Mouse (Mus musculus) stomach, embryonic 15.5 days (tissue): ENCODE data around the gene Slit3. TPM values are rescaled to one million over a fixed set of nuclear protein-coding genes. Genes with fewer than 3 reads are reported as not detected.

Experiments
- ATAC-seq: fragments of 200-750 bp; cut with Nextera tagmentation; 2 replicates; pipeline ENCODE4 v1.8.0; 2017; ENCODE audit warnings: low read depth, moderate number of reproducible peaks, moderate TSS enrichment; ENCODE audit not compliant: insufficient read depth, low FRiP score
- H3K27ac ChIP-seq: fragments of 300-500 bp; sonication (generic); 2 replicates; pipeline ENCODE4 v1.5.1; 2015; ENCODE audit warnings: mild to moderate bottlenecking, inconsistent platforms
- H3K27me3 ChIP-seq: fragments of 300-500 bp; sonication (generic); replicated peaks from 2 replicates; pipeline ENCODE4 v1.6.1; 2015; ENCODE audit warnings: inconsistent platforms
- H3K36me3 ChIP-seq: fragments of 300-500 bp; sonication (generic); 2 replicates; pipeline ENCODE4 v1.6.1; 2015; ENCODE audit warnings: inconsistent platforms
- H3K4me1 ChIP-seq: fragments of 300-500 bp; sonication (generic); 2 replicates; pipeline ENCODE4 v1.6.1; 2015; ENCODE audit warnings: inconsistent platforms
- H3K4me2 ChIP-seq: fragments of 300-500 bp; sonication (generic); 2 replicates; pipeline ENCODE4 v1.6.1; 2015; ENCODE audit warnings: mild to moderate bottlenecking, inconsistent platforms
- H3K4me3 ChIP-seq: fragments of 300-500 bp; sonication (generic); replicated peaks from 2 replicates; pipeline ENCODE4 v1.5.1; 2015; ENCODE audit warnings: inconsistent platforms
- H3K9ac ChIP-seq: fragments of 300-500 bp; sonication (generic); 2 replicates; pipeline ENCODE4 v1.6.1; 2015; ENCODE audit warnings: inconsistent platforms
- H3K9me3 ChIP-seq: fragments of 300-500 bp; sonication (generic); 2 replicates; pipeline ENCODE4 v1.6.1; 2016; ENCODE audit warnings: inconsistent platforms
- WGBS: fragments of 180-500 bp; shearing (Covaris S2); methylation state at CpG from one replicate; pipeline ENCODE4 v1.1.7; 2015; 5-methylcytosine and 5-hydroxymethylcytosine counted together
- polyA plus RNA-seq: library from polyadenylated mRNA; unstranded; fragments of >200 nt; fragmentation: Nextera tagmentation; extraction: Ambion mirVana; gene quantifications from 2 replicates; pipeline ENCODE4 v1.2.1, GENCODE M21; 2015

The Slit3 gene
- polyA plus RNA-seq, 1 experiment from 2014 or later: 18.9 TPM

GRCm38 (mm10) chr11:35537128-35538088 is 416.4 kb downstream of the Slit3 start:
- no peaks in the 10 kb centered on the region for H3K4me1 ChIP-seq
- whole genome bisulfite sequencing: 40% methylated on average over 18 of the region's 18 CpGs
- no peaks in the 10 kb centered on the region for H3K36me3 ChIP-seq
- no peak overlapping the region for H3K9ac ChIP-seq
- no peak overlapping the region for H3K4me3 ChIP-seq
- no peaks in the 10 kb centered on the region for H3K9me3 ChIP-seq
- H3K27ac ChIP-seq: no peak overlapping the region
- H3K4me2 ChIP-seq: no peak overlapping the region
- no peaks in the 10 kb centered on the region for H3K27me3 ChIP-seq
- no peak for ATAC-seq

GRCm38 (mm10) chr11:35542731-35543130 is 421.7 kb downstream of the Slit3 start:
- Histone ChIP-seq H3K9me3 (no peaks in the 10 kb centered on the region), H3K9ac (no peak overlapping the region), H3K27me3 (0 out of 2 replicates have a peak, but pooled peaks cover 3% of the 10 kb centered on the region), H3K4me1 (no peaks in the 10 kb centered on the region), H3K27ac (no peak overlapping the region), H3K36me3 (no peaks in the 10 kb centered on the region), H3K4me2 (no peak overlapping the region), H3K4me3 (no peak overlapping the region)
- 79% methylated on average over 10 of the region's 10 CpGs for WGBS
- no peak for ATAC-seq

- no peak overlapping the region for H3K27ac ChIP-seq
- H3K4me2 ChIP-seq: peak overlapping the region; percentile 43
- H3K9ac ChIP-seq: no peak overlapping the region
- no peaks in the 10 kb centered on the region for H3K9me3 ChIP-seq
- ATAC-seq: no peak
- WGBS: 29% methylated on average over 31 of the region's 31 CpGs
- peak overlapping the region; percentile 20; the same call in 1 of the 2 replicates for H3K4me3 ChIP-seq
- 0 out of 2 replicates have a peak, but pooled peaks cover 3% of the 10 kb centered on the region for H3K27me3 ChIP-seq
- no peaks in the 10 kb centered on the region for H3K4me1 ChIP-seq
- no peaks in the 10 kb centered on the region for H3K36me3 ChIP-seq
Observed at GRCm38 (mm10) chr11:35544112-35545064, 423.4 kb downstream of the Slit3 start.

- no peak for ATAC-seq
- Histone ChIP-seq H3K27me3 (0 out of 2 replicates have a peak, but pooled peaks cover 3% of the 10 kb centered on the region), H3K4me1 (no peaks in the 10 kb centered on the region), H3K9me3 (no peaks in the 10 kb centered on the region), H3K36me3 (no peaks in the 10 kb centered on the region), H3K4me3 (no peak overlapping the region), H3K4me2 (no peak overlapping the region), H3K27ac (no peak overlapping the region), H3K9ac (no peak overlapping the region)
- WGBS: 41% methylated on average over 7 of the region's 7 CpGs
Observed at GRCm38 (mm10) chr11:35546081-35546822, 425.2 kb downstream of the Slit3 start.

GRCm38 (mm10) chr11:35550036-35550435 is 429.0 kb downstream of the Slit3 start:
- Histone ChIP-seq H3K4me1 (no peaks in the 10 kb centered on the region), H3K4me2 (no peak overlapping the region), H3K27ac (no peak overlapping the region), H3K4me3 (no peak overlapping the region), H3K9me3 (no peaks in the 10 kb centered on the region), H3K36me3 (no peaks in the 10 kb centered on the region), H3K9ac (no peak overlapping the region), H3K27me3 (no peaks in the 10 kb centered on the region)
- ATAC-seq: no peak
- 84% methylated on average over 9 of the region's 9 CpGs for WGBS

- H3K4me1 ChIP-seq: no peaks in the 10 kb centered on the region
- no peak overlapping the region for H3K4me2 ChIP-seq
- H3K9me3 ChIP-seq: no peaks in the 10 kb centered on the region
- 66% methylated on average over 11 of the region's 11 CpGs for WGBS
- H3K9ac ChIP-seq: no peak overlapping the region
- no peak overlapping the region for H3K4me3 ChIP-seq
- H3K36me3 ChIP-seq: no peaks in the 10 kb centered on the region
- no peak overlapping the region for H3K27ac ChIP-seq
- no peaks in the 10 kb centered on the region for H3K27me3 ChIP-seq
- ATAC-seq: no peak
Observed at GRCm38 (mm10) chr11:35556192-35556591, 435.2 kb downstream of the Slit3 start.

- Histone ChIP-seq H3K9ac (no peak overlapping the region), H3K9me3 (no peaks in the 10 kb centered on the region), H3K36me3 (no peaks in the 10 kb centered on the region), H3K27ac (no peak overlapping the region), H3K4me3 (no peak overlapping the region), H3K4me1 (no peaks in the 10 kb centered on the region), H3K27me3 (no peaks in the 10 kb centered on the region), H3K4me2 (no peak overlapping the region)
- 83% methylated on average over 8 of the region's 8 CpGs for WGBS
- ATAC-seq: no peak
Observed at GRCm38 (mm10) chr11:35557476-35557875, 436.5 kb downstream of the Slit3 start.

- H3K36me3 ChIP-seq: no peaks in the 10 kb centered on the region
- H3K4me2 ChIP-seq: no peak overlapping the region
- no peaks in the 10 kb centered on the region for H3K9me3 ChIP-seq
- H3K9ac ChIP-seq: no peak overlapping the region
- no peak overlapping the region for H3K27ac ChIP-seq
- H3K4me3 ChIP-seq: no peak overlapping the region
- ATAC-seq: no peak
- no peaks in the 10 kb centered on the region for H3K27me3 ChIP-seq
- H3K4me1 ChIP-seq: no peaks in the 10 kb centered on the region
- 95% methylated on average over 2 of the region's 2 CpGs for WGBS
Observed at GRCm38 (mm10) chr11:35558311-35558710, 437.3 kb downstream of the Slit3 start.

- H3K27me3 ChIP-seq: no peaks in the 10 kb centered on the region
- no peak for ATAC-seq
- H3K4me2 ChIP-seq: no peak overlapping the region
- H3K9ac ChIP-seq: no peak overlapping the region
- H3K9me3 ChIP-seq: no peaks in the 10 kb centered on the region
- H3K4me3 ChIP-seq: no peak overlapping the region
- no peak overlapping the region for H3K27ac ChIP-seq
- 59% methylated on average over 3 of the region's 3 CpGs for WGBS
- 0 out of 2 replicates have a peak, but pooled peaks cover 5% of the 10 kb centered on the region for H3K4me1 ChIP-seq
- no peaks in the 10 kb centered on the region for H3K36me3 ChIP-seq
Observed at GRCm38 (mm10) chr11:35559386-35559785, 438.4 kb downstream of the Slit3 start.

- Histone ChIP-seq H3K4me3 (no peak overlapping the region), H3K27ac (no peak overlapping the region), H3K36me3 (no peaks in the 10 kb centered on the region), H3K4me1 (0 out of 2 replicates have a peak, but pooled peaks cover 5% of the 10 kb centered on the region), H3K9me3 (no peaks in the 10 kb centered on the region), H3K9ac (no peak overlapping the region), H3K27me3 (no peaks in the 10 kb centered on the region), H3K4me2 (no peak overlapping the region)
- ATAC-seq: no peak
- 71% methylated on average over 9 of the region's 9 CpGs for WGBS
Observed at GRCm38 (mm10) chr11:35561760-35562159, 440.7 kb downstream of the Slit3 start.

GRCm38 (mm10) chr11:35565322-35565721 is 444.3 kb downstream of the Slit3 start:
- Histone ChIP-seq H3K27ac (no peak overlapping the region), H3K36me3 (no peaks in the 10 kb centered on the region), H3K4me3 (no peak overlapping the region), H3K4me1 (0 out of 2 replicates have a peak, but pooled peaks cover 5% of the 10 kb centered on the region), H3K9ac (no peak overlapping the region), H3K27me3 (no peaks in the 10 kb centered on the region), H3K9me3 (no peaks in the 10 kb centered on the region), H3K4me2 (no peak overlapping the region)
- 52% methylated on average over 6 of the region's 6 CpGs for WGBS
- ATAC-seq: no peak
